Mouse (Mus musculus): ENCODE measurements around the gene Rpl26. TPM values are rescaled to one million over a fixed set of nuclear protein-coding genes. Genes with fewer than 3 reads are reported as not detected.

The Rpl26 gene
- total RNA-seq (2023): 100 to 1,000 TPM; 819 to 898 TPM

DNA sequence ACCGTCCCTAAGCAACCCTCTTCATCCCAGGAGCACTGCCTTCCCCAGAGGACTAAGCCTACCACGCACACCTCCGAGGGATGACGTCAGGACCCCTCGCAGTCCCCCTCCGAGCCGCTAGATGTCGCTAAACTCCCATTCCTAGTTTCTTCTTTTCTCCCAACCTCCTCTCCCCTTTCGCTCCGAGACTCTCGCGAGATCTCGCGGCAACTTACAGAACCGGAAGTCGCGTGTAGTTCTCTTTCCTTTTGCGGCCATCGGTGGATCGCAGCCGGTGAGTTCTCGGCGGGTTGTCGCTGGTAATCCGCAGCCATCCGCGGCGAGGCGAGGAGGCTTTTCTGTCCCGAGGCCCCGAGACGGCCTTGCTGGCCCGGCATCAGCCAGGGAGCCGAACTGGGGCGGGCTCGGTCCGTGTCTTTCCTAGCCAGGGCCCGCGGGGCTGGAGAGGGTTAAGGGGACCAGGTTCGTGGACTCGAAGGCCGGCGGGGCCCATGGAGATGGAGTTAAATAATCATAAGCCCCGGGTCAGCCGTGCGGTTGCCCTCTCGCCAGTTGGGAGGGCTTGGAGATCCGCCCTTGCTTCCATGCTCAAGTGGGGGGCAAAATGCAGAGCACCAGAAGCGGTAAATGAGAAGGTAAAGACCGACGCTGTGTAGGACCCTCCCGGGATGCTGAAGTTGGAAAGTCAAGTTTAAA lies at the start of gene Rpl26:
TSS of gene Rpl26 (plus strand) at position 233 of the 696 bp plus-strand sequence.

DNA sequence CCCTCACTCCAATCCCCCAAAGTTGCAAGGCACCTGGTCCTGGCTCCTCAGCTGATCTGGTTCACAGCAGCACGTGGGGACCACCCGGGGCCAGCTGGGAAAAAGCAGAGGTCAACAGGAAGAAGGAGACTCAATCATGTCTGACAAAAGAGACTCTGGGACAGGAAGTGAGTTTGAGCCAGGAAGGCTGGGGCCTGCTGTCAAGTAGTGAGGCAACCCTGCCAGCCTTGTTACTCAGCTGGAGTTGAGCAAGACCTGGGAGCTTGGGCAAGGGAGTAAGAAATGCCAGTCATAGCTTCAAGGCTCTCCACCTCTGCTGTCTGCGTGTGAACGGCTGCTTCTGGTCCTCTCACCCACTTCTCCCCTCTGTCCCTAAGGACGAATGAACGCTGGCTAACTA lies 29.6 kb upstream of the Rpl26 start, which contains the start of gene Ndel1:
TSS of gene Ndel1 (minus strand) at position 111 of the 400 bp plus-strand sequence.

DNA sequence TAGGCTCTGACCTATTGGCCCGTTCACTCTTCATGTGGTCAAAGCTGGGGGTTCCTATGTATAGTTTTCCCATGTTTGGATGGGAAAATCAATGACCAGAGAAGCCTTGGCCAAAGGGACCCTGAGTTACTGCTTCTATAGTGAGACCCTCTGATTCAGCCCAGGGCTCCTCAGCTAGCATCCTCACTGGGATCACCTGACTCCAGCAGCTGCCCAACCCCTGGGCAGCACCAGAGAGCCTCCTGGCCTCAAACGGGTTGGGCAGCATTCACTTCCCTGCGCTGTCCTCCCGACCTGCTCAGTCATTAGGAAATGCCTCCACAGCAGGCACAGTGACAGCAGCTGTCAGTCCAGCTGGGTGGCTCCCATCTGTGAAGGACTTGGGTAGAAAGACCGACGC lies 13.1 kb upstream of the Rpl26 start, which contains the start of gene Rnf222:
TSS of gene Rnf222 (plus strand) at position 301 of the 400 bp plus-strand sequence.

DNA sequence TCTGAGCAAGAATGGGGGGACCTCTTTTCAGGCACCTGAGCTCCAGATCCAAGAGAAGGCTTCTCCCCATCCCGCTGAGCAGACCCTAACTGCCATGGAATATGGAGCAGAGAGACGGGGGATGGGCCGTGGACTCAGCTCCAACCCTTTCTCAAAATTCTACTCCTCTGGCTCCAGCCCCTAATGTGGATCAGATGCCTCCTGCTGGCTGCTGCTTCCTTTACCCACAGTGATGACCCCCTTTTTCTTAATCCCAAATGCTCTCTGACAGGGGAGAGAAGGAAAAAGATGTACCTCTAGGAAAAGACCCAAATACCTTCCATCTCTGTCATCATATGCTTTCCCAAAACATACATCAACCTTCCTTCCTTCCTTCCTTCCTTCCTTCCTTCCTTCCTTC lies 25.6 kb downstream of the Rpl26 start, which contains the start of gene Odf4:
TSS of gene Odf4 (minus strand) at position 101 of the 400 bp plus-strand sequence.

Other genes starting within 250 kb of the Rpl26 start
- 1 to 10 TPM; 3.1 to 8.5 TPM for gene Myh10, start 210.0 kb upstream of the Rpl26 start, total RNA-seq (2023)
- 100 to 1,000 TPM; 177 to 183 TPM for gene Ndel1, start 29.7 kb upstream of the Rpl26 start, total RNA-seq (2023)
- not detected for gene Rnf222, start 13.0 kb upstream of the Rpl26 start, total RNA-seq (2023)
- not detected for gene Odf4, start 25.5 kb downstream of the Rpl26 start, total RNA-seq (2023)
- gene Arhgef15, start 55.9 kb downstream of the Rpl26 start, total RNA-seq (2023): under 1 TPM in 1 of 2 experiments, not detected in 1; 0.18 TPM
- gene Slc25a35, start 66.5 kb downstream of the Rpl26 start, total RNA-seq (2023): 1 to 10 TPM; 2.2 to 2.8 TPM
- 1 to 10 TPM; 3.1 to 5.0 TPM for gene Rangrf, start 73.6 kb downstream of the Rpl26 start, total RNA-seq (2023)
- 10 to 100 TPM; 18.0 to 20.8 TPM for gene Pfas, start 106.9 kb downstream of the Rpl26 start, total RNA-seq (2023)
- 10 to 100 TPM; 30.6 to 33.8 TPM for gene Ctc1, start 114.3 kb downstream of the Rpl26 start, total RNA-seq (2023)
- gene Aurkb, start 144.1 kb downstream of the Rpl26 start, total RNA-seq (2023): 10 to 100 TPM; 83.0 to 89.7 TPM
- gene Borcs6, start 158.1 kb downstream of the Rpl26 start, total RNA-seq (2023): 10 to 100 TPM; 35.9 to 39.8 TPM
- gene Tmem107, start 169.2 kb downstream of the Rpl26 start, total RNA-seq (2023): 1 to 10 TPM; 2.6 to 6.6 TPM
- 100 to 1,000 TPM; 188 to 209 TPM for gene Vamp2, start 186.9 kb downstream of the Rpl26 start, total RNA-seq (2023)
- 100 to 1,000 TPM; 327 to 350 TPM for gene Per1, start 193.6 kb downstream of the Rpl26 start, total RNA-seq (2023)
- not detected for gene Hes7, start 218.8 kb downstream of the Rpl26 start, total RNA-seq (2023)
- not detected for gene 9130213A22Rik, start 221.0 kb downstream of the Rpl26 start, total RNA-seq (2023)
- gene Aloxe3, start 224.3 kb downstream of the Rpl26 start, total RNA-seq (2023): not detected

Data from neutrophil, adult 59 days (primary cell).